Mouse (Mus musculus) testis, adult 2 months (tissue): ENCODE results near the gene Prr5l. TPM values are rescaled to one million over a fixed set of nuclear protein-coding genes. Genes with fewer than 3 reads are reported as not detected.
A peak's percentile ranks its signal among the peaks of the same experiment; 100 is the strongest.

Source experiments
- H3K27ac ChIP-seq: fragments of 200-500 bp; 2 replicates; pipeline ENCODE4 v1.5.1; 2012; ENCODE audit warnings: low read depth, low read length; ENCODE audit not compliant: control insufficient read depth, insufficient read depth
- H3K27me3 ChIP-seq: fragments of 200-500 bp; 2 replicates; pipeline ENCODE4 v1.6.1; 2012; ENCODE audit warnings: mild to moderate bottlenecking, low read length, moderate library complexity; ENCODE audit not compliant: control insufficient read depth, insufficient read depth
- H3K36me3 ChIP-seq: fragments of 200-500 bp; 2 replicates; pipeline ENCODE4 v1.6.1; 2012; ENCODE audit warnings: mild to moderate bottlenecking, low read length; ENCODE audit not compliant: control insufficient read depth, insufficient read depth
- H3K4me1 ChIP-seq: fragments of 200-500 bp; 2 replicates; pipeline ENCODE4 v1.6.1; 2012; ENCODE audit warnings: low read length; ENCODE audit not compliant: control insufficient read depth, insufficient read depth
- H3K4me3 ChIP-seq: fragments of 200-500 bp; 2 replicates; pipeline ENCODE4 v1.5.1; 2012; ENCODE audit warnings: low read depth, mild to moderate bottlenecking, low read length, moderate library complexity, mixed read lengths; ENCODE audit not compliant: control insufficient read depth
- CTCF ChIP-seq: fragments of 200-500 bp; IDR thresholded peaks from 2 replicates; pipeline ENCODE4 v1.5.1; 2012; ENCODE audit warnings: low read depth, mild to moderate bottlenecking, inconsistent platforms, low read length, moderate library complexity; ENCODE audit not compliant: control insufficient read depth, insufficient read depth, insufficient replicate concordance
- POLR2A ChIP-seq: fragments of 200-500 bp; IDR thresholded peaks from 2 replicates; pipeline ENCODE4 v1.6.1; 2012; ENCODE audit warnings: low read depth, mild to moderate bottlenecking, inconsistent platforms, low read length, moderate library complexity; ENCODE audit not compliant: control insufficient read depth
- polyA plus RNA-seq: library from polyadenylated mRNA; depleted of rRNA; stranded (reverse); fragments of >200 nt; gene quantifications from 2 replicates; pipeline ENCODE4 v1.2.3, GENCODE M21; 2012

Gene Prr5l
- polyA plus RNA-seq, 1 experiment, result 1.1 TPM

GRCm38 (mm10) chr2:101918518-101918917 is 35.7 kb upstream of the Prr5l start:
- Histone ChIP-seq H3K4me3 (no peak overlapping the region), H3K27me3 (no peaks in the 10 kb centered on the region), H3K27ac (no peak overlapping the region), H3K36me3 (no peaks in the 10 kb centered on the region), H3K4me1 (no peaks in the 10 kb centered on the region)
- TF ChIP-seq POLR2A (no peak), CTCF (no peak)

GRCm38 (mm10) chr2:101909326-101910080 is 26.7 kb upstream of the Prr5l start:
- TF ChIP-seq CTCF (no peak), POLR2A (no peak)
- no peaks in the 10 kb centered on the region for H3K36me3 ChIP-seq

GRCm38 (mm10) chr2:101908773-101909172 is 25.9 kb upstream of the Prr5l start:
- Histone ChIP-seq H3K4me3 (no peak overlapping the region), H3K4me1 (peaks cover 5% of the 10 kb centered on the region), H3K27me3 (no peaks in the 10 kb centered on the region), H3K27ac (no peak overlapping the region), H3K36me3 (no peaks in the 10 kb centered on the region)
- TF ChIP-seq POLR2A (no peak), CTCF (no peak)

More at GRCm38 (mm10) chr2:101909326-101910080, 26.7 kb upstream of the Prr5l start:
- H3K4me3 ChIP-seq, result no peak overlapping the region
- no peak overlapping the region for H3K27ac ChIP-seq
- H3K4me1 ChIP-seq, result peaks cover 5% of the 10 kb centered on the region
- H3K27me3 ChIP-seq, result no peaks in the 10 kb centered on the region

- TF ChIP-seq CTCF, result no peak
- no peak for TF ChIP-seq POLR2A
- no peak overlapping the region for H3K27ac ChIP-seq
- no peaks in the 10 kb centered on the region for H3K27me3 ChIP-seq
- H3K36me3 ChIP-seq, result no peaks in the 10 kb centered on the region
- no peak overlapping the region for H3K4me3 ChIP-seq
- H3K4me1 ChIP-seq, result peaks cover 5% of the 10 kb centered on the region
Measured at GRCm38 (mm10) chr2:101907386-101908022, 24.7 kb upstream of the Prr5l start.

GRCm38 (mm10) chr2:101906379-101906690 is 23.5 kb upstream of the Prr5l start:
- Histone ChIP-seq H3K4me3 (no peak overlapping the region), H3K4me1 (peaks cover 5% of the 10 kb centered on the region), H3K36me3 (no peaks in the 10 kb centered on the region), H3K27me3 (no peaks in the 10 kb centered on the region), H3K27ac (no peak overlapping the region)
- TF ChIP-seq CTCF (no peak), POLR2A (no peak)

- H3K27ac ChIP-seq, result no peak overlapping the region
- TF ChIP-seq CTCF (peak; percentile 84; the same call in 1 of the 2 replicates), POLR2A (no peak)
- peak overlapping the region; percentile 66 for H3K4me3 ChIP-seq
- H3K27me3 ChIP-seq, result no peaks in the 10 kb centered on the region
- H3K4me1 ChIP-seq, result peaks cover 5% of the 10 kb centered on the region
- H3K36me3 ChIP-seq, result no peaks in the 10 kb centered on the region
Measured at GRCm38 (mm10) chr2:101905534-101906378, 22.9 kb upstream of the Prr5l start.

- H3K27me3 ChIP-seq, result no peaks in the 10 kb centered on the region
- H3K4me3 ChIP-seq, result no peak overlapping the region
- no peak for TF ChIP-seq POLR2A
- no peak for TF ChIP-seq CTCF
- peaks cover 5% of the 10 kb centered on the region for H3K4me1 ChIP-seq
- H3K27ac ChIP-seq, result no peak overlapping the region
- H3K36me3 ChIP-seq, result no peaks in the 10 kb centered on the region
Measured at GRCm38 (mm10) chr2:101902196-101902595, 19.4 kb upstream of the Prr5l start.
